Mouse (Mus musculus): ENCODE results near the gene Rnf215.

- TF ChIP-seq CTCF (IDR thresholded peaks at IDR 0.05; ENCODE audit: low read depth) (no peak), EP300 (IDR thresholded peaks at IDR 0.05; ENCODE audit: low read depth) (no peak)
These were observed 35.6 kb upstream of the Rnf215 start for GRCm38 (mm10) chr11:4099447-4099846.
